Mouse (Mus musculus) myocyte (in vitro differentiated cells): ENCODE measurements at regions not wholly inside any gene's neighbourhood (a gene's known extent, or its start where the extent isn't known, plus 50 kb on each side); places are given as distances from the start of the nearest gene placed in this dataset.

Experiments used
- H3K27me3 ChIP-seq: one replicate; pipeline ENCODE4 v1.6.1; 2011; ENCODE audit not compliant: control insufficient read depth, insufficient read depth, insufficient read length
- H3K36me3 ChIP-seq: one replicate; pipeline ENCODE4 v1.6.1; 2011; ENCODE audit not compliant: control insufficient read depth, insufficient read depth
- H3K4me2 ChIP-seq: one replicate; pipeline ENCODE4 v1.6.1; 2011; ENCODE audit warnings: low read depth, control low read depth
- H3K4me3 ChIP-seq: one replicate; pipeline ENCODE4 v1.5.1; 2011; ENCODE audit warnings: mild to moderate bottlenecking, control low read depth, moderate library complexity
- H3K79me2 ChIP-seq: one replicate; pipeline ENCODE4 v1.6.1; 2011; ENCODE audit not compliant: control insufficient read depth, insufficient read depth
- H3ac ChIP-seq: one replicate; pipeline ENCODE4 v1.6.1; 2011; ENCODE audit not compliant: control insufficient read depth, insufficient read length
- CEBPB ChIP-seq: IDR thresholded peaks from 2 replicates; pipeline ENCODE4 v1.6.1; 2011; ENCODE audit warnings: mild to moderate bottlenecking, moderate library complexity; ENCODE audit not compliant: poor library complexity, insufficient read depth, severe bottlenecking
- E2F4 ChIP-seq: IDR thresholded peaks from one replicate; pipeline ENCODE4 v1.6.1; 2011; ENCODE audit warnings: mild to moderate bottlenecking, control low read depth, moderate library complexity; ENCODE audit not compliant: insufficient read depth
- MAX ChIP-seq: IDR thresholded peaks from one replicate; pipeline ENCODE4 v1.6.1; 2011; ENCODE audit warnings: low read depth, mild to moderate bottlenecking, control low read depth
- MYOD1 ChIP-seq, 3 experiments: IDR thresholded peaks; one replicate each; pipeline ENCODE4 v1.6.1; 2011; ENCODE audit warnings: control low read depth in 2 of 3, low read depth in 2 of 3, mild to moderate bottlenecking in 2 of 3, moderate library complexity in 1 of 3; ENCODE audit not compliant: insufficient read length in 2 of 3, control insufficient read depth in 1 of 3
- MYOG ChIP-seq, 3 experiments: IDR thresholded peaks; one replicate each; pipeline ENCODE4 v1.6.1; 2011; ENCODE audit warnings: control low read depth in 2 of 3, low read depth in 2 of 3, mild to moderate bottlenecking in 2 of 3; ENCODE audit not compliant: insufficient read length in 2 of 3, control insufficient read depth in 1 of 3, insufficient read depth in 1 of 3
- POLR2A ChIP-seq: IDR thresholded peaks from one replicate; pipeline ENCODE4 v1.6.1; 2011; ENCODE audit warnings: low read depth, mild to moderate bottlenecking, control low read depth, moderate library complexity; ENCODE audit not compliant: insufficient read length
- POLR2AphosphoS2 ChIP-seq: IDR thresholded peaks from one replicate; pipeline ENCODE4 v1.6.1; 2011; ENCODE audit warnings: low read depth, control low read depth; ENCODE audit not compliant: insufficient read length
- REST ChIP-seq: IDR thresholded peaks from one replicate; pipeline ENCODE4 v1.6.1; 2011; ENCODE audit warnings: mild to moderate bottlenecking, control low read depth, moderate library complexity; ENCODE audit not compliant: insufficient read depth, insufficient read length
- SRF ChIP-seq: IDR thresholded peaks from one replicate; pipeline ENCODE4 v1.6.1; 2011; ENCODE audit warnings: low read depth; ENCODE audit not compliant: control insufficient read depth, insufficient read length
- TCF12 ChIP-seq: IDR thresholded peaks from one replicate; pipeline ENCODE4 v1.6.1; 2011; ENCODE audit warnings: mild to moderate bottlenecking, control low read depth; ENCODE audit not compliant: poor library complexity, insufficient read depth, severe bottlenecking
- TCF3 ChIP-seq: IDR thresholded peaks from one replicate; pipeline ENCODE4 v1.6.1; 2011; ENCODE audit warnings: low read depth, control low read depth; ENCODE audit not compliant: insufficient read length
- USF1 ChIP-seq: IDR thresholded peaks from one replicate; pipeline ENCODE4 v1.6.1; 2011; ENCODE audit warnings: low read depth, mild to moderate bottlenecking, control low read depth, moderate library complexity

DNA sequence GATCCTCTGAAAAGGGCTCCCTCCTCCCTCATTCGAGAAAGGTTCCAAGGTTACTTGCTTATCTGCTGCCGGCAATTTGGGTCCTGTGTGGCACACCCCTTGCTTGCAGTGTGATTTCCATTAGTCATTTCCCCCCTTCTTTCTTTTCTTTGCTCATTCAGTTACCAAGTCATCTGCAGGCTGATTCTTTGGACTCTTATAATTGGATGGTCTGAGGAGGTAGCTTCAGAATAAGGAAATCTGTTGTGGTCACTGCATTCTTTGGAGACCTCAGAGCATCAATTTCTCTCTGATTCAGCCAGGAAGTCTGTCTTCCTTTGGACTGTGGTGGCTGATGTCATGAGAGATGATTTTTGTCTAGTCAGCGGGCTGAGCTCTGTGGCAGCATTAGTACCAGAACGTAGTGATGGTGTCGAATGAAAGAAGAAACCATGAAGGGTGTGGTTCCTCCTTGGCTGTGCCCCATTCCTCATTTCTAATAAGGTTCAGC, 91.4 kb upstream of the Mdm1 start:
- H3K79me2 ChIP-seq = no peaks in the 10 kb centered on the region
- H3K27me3 ChIP-seq = no peaks in the 10 kb centered on the region
- no peak for TF ChIP-seq SRF
- TF ChIP-seq POLR2A = no peak
- TF ChIP-seq POLR2AphosphoS2 = no peak
- peak overlapping the region; percentile 35 for H3K4me2 ChIP-seq
- peak overlapping the region; percentile 2 for H3K4me3 ChIP-seq
- H3ac ChIP-seq = no peak overlapping the region
- H3K36me3 ChIP-seq = no peaks in the 10 kb centered on the region

DNA sequence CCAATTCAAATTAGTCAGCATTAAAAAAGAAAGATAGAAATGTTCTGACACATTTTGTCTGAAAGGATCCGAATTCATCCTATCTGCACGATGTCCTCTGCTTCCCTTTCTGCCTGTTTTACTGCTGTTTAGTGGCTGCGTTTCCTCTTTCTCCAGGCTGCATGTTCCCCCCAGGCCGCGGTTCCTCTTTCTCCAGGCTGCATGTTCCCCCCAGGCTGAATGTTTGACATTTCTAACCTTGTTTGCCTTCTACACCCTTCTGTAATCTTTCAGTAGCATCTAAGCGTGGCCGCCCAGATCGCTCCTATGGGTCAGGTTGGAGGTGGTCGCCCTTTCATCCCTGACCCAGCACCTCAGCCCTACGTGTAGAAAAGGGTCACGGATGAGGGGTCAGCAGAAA, 89.6 kb upstream of the Mdm1 start:
- Histone ChIP-seq H3K4me2 (no peak overlapping the region), H3K4me3 (no peak overlapping the region), H3K36me3 (no peaks in the 10 kb centered on the region), H3K79me2 (no peaks in the 10 kb centered on the region), H3K27me3 (no peaks in the 10 kb centered on the region), H3ac (no peak overlapping the region)
- TF ChIP-seq USF1 = no peak
- TF ChIP-seq MAX = no peak
- no peak for TF ChIP-seq MYOG (IDR thresholded peaks at IDR 0.05; ENCODE audit: control insufficient read depth in 1 of 3, insufficient read depth in 1 of 3, insufficient read length in 2 of 3, low read depth in 2 of 3)
- TF ChIP-seq E2F4 = no peak
- TF ChIP-seq CEBPB = no peak
- TF ChIP-seq POLR2AphosphoS2 = no peak
- no peak for TF ChIP-seq TCF12
- no peak for TF ChIP-seq MYOD1 (IDR thresholded peaks at IDR 0.05; ENCODE audit: control insufficient read depth in 1 of 3, insufficient read length in 2 of 3, low read depth in 2 of 3)
- no peak for TF ChIP-seq POLR2A
- no peak for TF ChIP-seq TCF3
- no peak for TF ChIP-seq REST
- TF ChIP-seq SRF = no peak

DNA sequence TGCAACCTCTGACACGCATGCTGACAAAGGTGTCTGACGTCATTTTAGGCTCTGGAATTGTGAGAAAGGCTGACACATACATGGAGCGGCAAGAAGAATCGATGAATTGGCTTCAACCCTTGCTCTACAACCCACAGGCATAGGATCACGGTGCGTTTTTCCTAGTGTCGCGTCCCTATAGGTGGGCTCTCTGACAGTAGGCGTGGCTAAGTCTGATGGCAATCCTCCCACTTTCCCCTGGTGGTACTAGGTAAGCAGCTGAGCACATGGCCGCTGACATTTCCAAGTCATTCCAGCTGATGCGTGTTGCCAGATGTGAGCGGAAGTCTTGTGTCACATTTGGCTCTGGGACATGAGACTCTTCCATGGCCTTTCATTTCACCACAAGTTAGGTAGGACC, 89.1 kb upstream of the Mdm1 start:
- no peaks in the 10 kb centered on the region for H3K27me3 ChIP-seq
- H3K79me2 ChIP-seq = no peaks in the 10 kb centered on the region
- TF ChIP-seq POLR2AphosphoS2 (no peak), POLR2A (no peak), TCF12 (no peak), TCF3 (no peak), REST (no peak), MYOG (IDR thresholded peaks at IDR 0.05; ENCODE audit: control insufficient read depth in 1 of 3, insufficient read depth in 1 of 3, insufficient read length in 2 of 3, low read depth in 2 of 3) (no peak), SRF (no peak), CEBPB (no peak), MAX (no peak), E2F4 (no peak)
- H3ac ChIP-seq = no peak overlapping the region
- no peak overlapping the region for H3K4me3 ChIP-seq
- no peaks in the 10 kb centered on the region for H3K36me3 ChIP-seq
- no peak overlapping the region for H3K4me2 ChIP-seq

DNA sequence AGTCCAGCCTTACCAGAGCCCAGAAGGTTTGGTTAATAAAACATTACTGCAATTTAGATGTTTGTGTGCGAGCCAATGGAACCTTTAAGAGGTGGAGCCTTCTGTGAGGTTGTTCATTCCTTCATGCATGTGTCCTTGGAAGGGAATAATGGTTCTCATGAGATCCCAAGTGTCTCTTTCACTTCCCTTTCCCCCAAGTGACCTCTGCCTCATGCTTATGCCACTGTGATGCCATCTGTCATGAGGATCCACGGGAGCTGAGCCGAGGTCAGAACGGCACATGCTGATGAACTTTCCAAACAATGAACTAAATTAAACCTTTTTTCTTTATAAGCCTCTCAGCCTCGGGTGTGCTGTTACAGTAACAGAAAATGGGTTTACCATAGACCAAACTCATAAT, 88.6 kb upstream of the Mdm1 start:
- H3K27me3 ChIP-seq = no peaks in the 10 kb centered on the region
- H3K4me3 ChIP-seq = no peak overlapping the region
- no peaks in the 10 kb centered on the region for H3K79me2 ChIP-seq
- H3K4me2 ChIP-seq = no peak overlapping the region
- H3ac ChIP-seq = no peak overlapping the region
- H3K36me3 ChIP-seq = no peaks in the 10 kb centered on the region
- no peak for TF ChIP-seq E2F4
- TF ChIP-seq MAX = no peak
- no peak for TF ChIP-seq POLR2A
- no peak for TF ChIP-seq REST
- no peak for TF ChIP-seq USF1
- TF ChIP-seq MYOG (IDR thresholded peaks at IDR 0.05; ENCODE audit: control insufficient read depth in 1 of 3, insufficient read depth in 1 of 3, insufficient read length in 2 of 3, low read depth in 2 of 3) = no peak
- TF ChIP-seq POLR2AphosphoS2 = no peak
- TF ChIP-seq TCF12 = no peak
- TF ChIP-seq CEBPB = no peak

DNA sequence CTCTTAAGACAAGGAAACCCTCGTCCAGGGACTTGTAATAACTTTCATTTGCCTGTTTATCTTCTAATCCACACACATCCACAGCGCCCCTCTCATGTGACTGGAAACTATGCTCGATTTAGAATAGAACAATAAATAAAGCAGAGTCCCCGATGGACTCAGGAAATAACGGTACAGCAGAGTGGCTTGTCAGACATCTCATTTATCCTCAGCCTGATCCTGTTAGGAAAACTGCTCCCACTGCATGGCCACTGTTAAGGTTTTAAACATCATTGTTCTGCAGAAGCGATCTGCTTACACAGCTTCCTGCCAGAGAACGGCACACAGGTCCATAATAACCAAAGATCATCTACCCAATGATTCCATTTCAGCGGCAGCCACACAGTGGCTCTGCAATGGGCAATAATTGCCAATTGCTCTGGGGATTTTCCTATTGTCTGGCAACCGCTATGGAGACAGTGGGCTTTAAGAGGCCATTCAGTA, 84.8 kb upstream of the Mdm1 start:
- H3K79me2 ChIP-seq = no peaks in the 10 kb centered on the region
- H3K4me3 ChIP-seq = no peak overlapping the region
- no peaks in the 10 kb centered on the region for H3K36me3 ChIP-seq
- TF ChIP-seq MYOD1 (IDR thresholded peaks at IDR 0.05; ENCODE audit: control insufficient read depth in 1 of 3, insufficient read length in 2 of 3, low read depth in 2 of 3) (no peak), TCF3 (no peak), MYOG (IDR thresholded peaks at IDR 0.05; ENCODE audit: control insufficient read depth in 1 of 3, insufficient read depth in 1 of 3, insufficient read length in 2 of 3, low read depth in 2 of 3) (no peak), USF1 (no peak), MAX (no peak), REST (no peak), POLR2AphosphoS2 (no peak), POLR2A (no peak), CEBPB (no peak), E2F4 (no peak), SRF (no peak), TCF12 (no peak)
- no peak overlapping the region for H3ac ChIP-seq
- H3K27me3 ChIP-seq = no peaks in the 10 kb centered on the region
- no peak overlapping the region for H3K4me2 ChIP-seq
